Mouse (Mus musculus) embryonic fibroblast, embryonic 13.5 days (primary cell): ENCODE measurements at regions not wholly inside any gene's neighbourhood (a gene's known extent, or its start where the extent isn't known, plus 50 kb on each side); places are given as distances from the start of the nearest gene placed in this dataset.

Experiments used
- H3K27ac ChIP-seq: 2 replicates; pipeline ENCODE4 v1.5.1; 2012; ENCODE audit warnings: low read length, control low read depth, inconsistent platforms; ENCODE audit not compliant: insufficient read depth
- H3K4me1 ChIP-seq: 2 replicates; pipeline ENCODE4 v1.6.1; 2011; ENCODE audit warnings: low read length; ENCODE audit not compliant: control insufficient read depth, insufficient read depth
- H3K4me3 ChIP-seq: 2 replicates; pipeline ENCODE4 v1.5.1; 2011; ENCODE audit warnings: mild to moderate bottlenecking, control low read depth, low read length; ENCODE audit not compliant: insufficient read depth
- CTCF ChIP-seq: IDR thresholded peaks from 2 replicates; pipeline ENCODE4 v1.5.1; 2011; ENCODE audit warnings: mild to moderate bottlenecking, control low read depth, low read length, moderate library complexity, borderline replicate concordance; ENCODE audit not compliant: insufficient read depth
- POLR2A ChIP-seq: IDR thresholded peaks from 2 replicates; pipeline ENCODE4 v1.6.1; 2011; ENCODE audit warnings: low read depth, mild to moderate bottlenecking, control low read depth, low read length, moderate library complexity

DNA sequence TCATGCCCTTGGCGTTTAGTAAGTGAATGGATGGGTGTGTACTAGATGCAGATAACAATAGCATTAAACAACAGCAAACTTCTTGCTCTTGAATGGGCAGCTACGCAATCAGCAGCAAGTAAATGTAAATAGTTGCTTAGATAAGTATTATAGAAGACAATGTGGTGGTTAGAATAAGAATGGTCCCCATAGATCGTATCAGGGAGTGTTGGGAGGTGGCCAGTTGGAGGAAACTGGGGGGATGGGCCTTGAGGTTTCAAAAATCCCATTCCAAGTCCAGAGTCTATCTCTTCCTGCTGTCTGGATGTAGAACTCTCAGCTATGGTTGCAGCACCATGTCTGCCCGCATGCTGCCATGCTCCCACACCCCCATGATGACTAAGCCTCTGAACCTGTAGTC, 88.0 kb upstream of the Ankrd28 start:
- Histone ChIP-seq H3K4me3 (no peak overlapping the region), H3K4me1 (no peaks in the 10 kb centered on the region), H3K27ac (no peak overlapping the region)
- TF ChIP-seq CTCF: no peak
- TF ChIP-seq POLR2A: no peak

DNA sequence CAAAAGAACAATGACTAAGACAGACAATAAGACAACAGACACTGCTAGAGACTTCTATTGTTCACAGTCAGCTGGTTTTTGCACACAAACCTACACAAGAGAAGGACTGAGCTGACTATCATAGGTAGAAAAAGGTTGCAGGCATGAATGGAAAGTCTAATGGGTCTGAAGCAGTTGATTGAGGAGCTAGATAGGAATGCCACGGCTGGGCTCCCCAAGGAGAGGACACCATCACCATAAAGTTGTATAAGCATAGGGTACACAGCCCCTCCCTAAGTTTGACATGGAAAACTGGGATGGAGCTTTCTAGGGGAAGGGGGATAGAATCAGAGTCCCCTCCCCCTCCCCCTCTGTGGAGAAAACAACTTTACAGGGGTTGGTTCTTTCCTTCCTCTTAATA, 88.5 kb upstream of the Ankrd28 start:
- Histone ChIP-seq H3K4me1 (no peaks in the 10 kb centered on the region), H3K27ac (no peak overlapping the region), H3K4me3 (no peak overlapping the region)
- TF ChIP-seq CTCF (no peak), POLR2A (no peak)

DNA sequence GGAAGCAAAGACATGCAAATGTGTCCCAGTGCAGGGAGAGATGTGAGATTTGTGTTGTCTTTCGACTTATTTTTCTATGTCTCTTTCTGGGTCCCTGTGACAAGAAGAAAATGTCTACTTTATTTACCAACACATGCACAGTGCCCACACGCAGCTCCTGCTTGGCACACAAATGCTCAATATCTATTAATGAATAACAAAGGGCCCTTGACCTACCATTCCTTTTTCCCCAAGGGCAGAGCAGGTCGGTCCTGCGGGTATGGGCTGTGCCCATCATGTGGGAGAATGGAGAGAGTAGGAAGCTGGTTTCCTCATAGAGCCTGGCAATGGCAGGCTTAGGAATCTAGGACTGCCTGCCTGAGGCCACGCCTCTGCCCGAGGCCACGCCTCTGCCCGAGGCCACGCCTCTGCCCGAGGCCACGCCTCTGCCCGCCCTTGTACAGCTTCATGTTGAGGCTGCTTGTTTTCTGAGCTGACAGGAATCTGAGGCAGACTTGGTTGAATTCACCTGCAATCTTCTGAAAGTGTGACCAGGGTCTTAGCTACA, 98.8 kb upstream of the Ankrd28 start:
- H3K4me1 ChIP-seq: peaks cover 10% of the 10 kb centered on the region
- TF ChIP-seq CTCF: no peak
- no peak for TF ChIP-seq POLR2A
- H3K4me3 ChIP-seq: no peak overlapping the region
- H3K27ac ChIP-seq: no peak overlapping the region

DNA sequence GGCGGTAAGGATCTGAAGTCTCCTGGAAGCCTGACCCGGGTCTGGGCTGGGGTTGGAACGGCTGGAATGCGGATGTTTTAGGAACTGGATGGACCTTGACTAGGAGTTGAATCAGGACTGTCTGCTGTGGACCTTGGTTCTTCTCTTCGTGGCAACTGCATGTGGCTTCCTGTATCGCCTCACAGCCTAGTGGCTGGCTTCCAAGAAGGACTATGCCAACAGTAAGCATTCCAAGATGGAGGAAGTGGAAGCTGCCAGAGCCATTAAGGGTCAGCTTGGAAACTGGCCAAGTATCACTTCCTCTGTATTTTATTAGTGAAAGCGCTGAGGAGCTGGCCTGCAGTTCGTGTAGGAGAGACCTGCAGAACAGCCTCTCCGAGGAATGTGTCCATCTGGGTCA, 98.4 kb upstream of the Galnt15 start:
- H3K27ac ChIP-seq: no peak overlapping the region; the same call in 1 of the 2 replicates

DNA sequence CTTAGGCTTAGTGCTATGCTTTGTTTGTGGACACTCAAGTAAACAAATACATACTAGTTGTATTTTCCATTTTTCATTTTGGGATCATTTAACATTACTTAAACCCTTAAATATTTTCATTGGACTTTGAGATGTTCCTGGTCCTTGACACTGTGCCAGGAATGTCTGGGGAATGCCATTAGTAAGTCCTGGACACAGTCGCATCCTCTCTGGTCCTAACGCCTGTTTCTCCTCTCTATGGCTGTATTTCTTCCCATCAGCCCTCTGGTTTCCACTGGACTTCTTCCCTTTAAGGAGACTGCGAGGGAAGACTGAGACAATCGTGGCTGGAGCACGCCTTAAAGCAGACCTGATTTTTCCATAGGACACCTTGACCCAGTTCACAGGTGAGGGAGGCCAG, 96.8 kb upstream of the Galnt15 start:
- TF ChIP-seq CTCF (no peak), POLR2A (no peak)
- peaks cover 14% of the 10 kb centered on the region for H3K4me1 ChIP-seq
- no peak overlapping the region for H3K4me3 ChIP-seq
- H3K27ac ChIP-seq: no peak overlapping the region

More for the DNA sequence above, 98.4 kb upstream of the Galnt15 start:
- TF ChIP-seq POLR2A (no peak), CTCF (no peak)
- Histone ChIP-seq H3K4me1 (peaks cover 14% of the 10 kb centered on the region), H3K4me3 (no peak overlapping the region)

DNA sequence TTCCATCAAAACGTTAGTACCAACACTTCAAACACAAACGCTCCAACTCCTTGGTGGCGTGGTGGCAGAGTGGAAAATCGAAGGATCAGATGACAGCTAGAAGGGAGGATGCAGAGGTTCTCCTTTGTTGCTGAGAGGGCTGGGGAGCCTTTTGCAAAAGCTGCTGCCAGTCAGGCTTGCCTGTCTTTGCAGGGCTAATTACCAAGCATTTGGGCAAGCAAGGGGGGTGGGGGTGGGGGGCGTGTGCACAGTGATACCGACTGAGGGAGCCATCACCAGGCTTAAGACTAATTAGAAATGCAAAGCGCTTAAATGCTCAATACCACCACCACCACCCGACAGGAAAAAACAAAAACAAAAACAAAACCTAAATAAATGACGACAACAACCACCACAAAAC, 95.3 kb upstream of the Galnt15 start:
- Histone ChIP-seq H3K4me3 (no peak overlapping the region), H3K27ac (no peak overlapping the region), H3K4me1 (peaks cover 14% of the 10 kb centered on the region)
- TF ChIP-seq POLR2A: no peak
- TF ChIP-seq CTCF: no peak

DNA sequence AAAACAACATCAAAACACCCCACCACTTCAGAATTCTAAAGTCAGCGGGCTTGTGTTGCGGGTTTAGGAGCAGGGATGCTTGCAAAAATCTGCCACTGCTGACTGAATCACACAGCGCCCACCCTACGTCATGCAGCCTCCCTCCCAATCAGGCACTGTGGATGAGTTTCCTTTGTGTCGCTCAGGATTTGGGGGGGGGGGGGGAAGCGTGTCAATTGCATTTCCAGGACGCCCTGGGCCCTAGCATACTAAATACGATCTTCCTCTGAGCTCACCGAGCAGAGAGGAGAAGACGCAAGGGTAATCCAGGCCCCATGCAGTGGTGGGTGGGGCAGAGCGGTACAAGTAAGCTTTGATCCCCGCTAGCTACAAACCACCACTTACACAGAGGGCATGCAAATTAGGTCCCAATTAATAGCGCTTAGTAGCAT, 94.9 kb upstream of the Galnt15 start:
- Histone ChIP-seq H3K4me1 (peaks cover 14% of the 10 kb centered on the region), H3K4me3 (no peak overlapping the region), H3K27ac (no peak overlapping the region)
- TF ChIP-seq CTCF (no peak), POLR2A (no peak)

DNA sequence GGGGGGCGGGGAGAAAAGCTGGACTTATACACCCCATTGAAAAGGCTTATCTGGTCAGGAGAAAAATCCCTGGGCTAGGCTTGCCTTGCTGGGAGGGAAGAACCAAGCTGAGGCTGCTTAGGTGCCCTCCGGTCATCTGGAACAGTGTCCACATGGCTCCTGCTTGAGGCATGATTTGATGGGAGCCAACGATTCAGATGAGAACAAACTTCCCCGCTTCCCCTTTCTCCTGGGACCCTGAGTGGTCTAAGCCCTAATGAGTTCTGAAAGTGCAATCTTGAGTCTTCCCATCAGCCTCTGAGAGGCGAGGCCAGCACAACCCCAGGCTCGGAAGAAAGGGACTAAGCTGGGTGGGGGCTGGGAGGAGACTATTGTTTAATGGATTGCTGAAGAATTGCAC, 94.5 kb upstream of the Galnt15 start:
- Histone ChIP-seq H3K4me1 (peaks cover 14% of the 10 kb centered on the region), H3K4me3 (no peak overlapping the region), H3K27ac (no peak overlapping the region)
- TF ChIP-seq CTCF (no peak), POLR2A (no peak)

DNA sequence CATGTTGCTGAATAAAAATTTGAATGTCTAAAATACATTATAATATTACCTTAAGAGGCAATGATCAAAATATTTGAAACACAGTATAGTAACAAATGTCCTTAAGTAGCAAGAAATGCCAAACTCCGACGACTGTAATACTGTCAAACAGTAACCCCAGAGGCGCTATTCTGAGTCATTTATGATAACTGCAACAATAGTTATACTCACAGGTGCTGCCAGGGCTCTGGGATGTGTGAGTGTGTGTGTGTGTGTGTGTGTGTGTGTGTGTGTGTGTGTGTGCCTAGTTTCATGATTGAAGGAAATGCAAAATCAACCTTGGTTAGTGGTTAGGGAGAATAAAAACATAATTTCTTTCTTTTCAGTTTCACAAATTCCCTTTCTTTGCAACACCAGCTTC, 94.0 kb upstream of the Galnt15 start:
- TF ChIP-seq POLR2A (no peak), CTCF (no peak)
- Histone ChIP-seq H3K4me3 (no peak overlapping the region), H3K27ac (no peak overlapping the region), H3K4me1 (peaks cover 14% of the 10 kb centered on the region)

DNA sequence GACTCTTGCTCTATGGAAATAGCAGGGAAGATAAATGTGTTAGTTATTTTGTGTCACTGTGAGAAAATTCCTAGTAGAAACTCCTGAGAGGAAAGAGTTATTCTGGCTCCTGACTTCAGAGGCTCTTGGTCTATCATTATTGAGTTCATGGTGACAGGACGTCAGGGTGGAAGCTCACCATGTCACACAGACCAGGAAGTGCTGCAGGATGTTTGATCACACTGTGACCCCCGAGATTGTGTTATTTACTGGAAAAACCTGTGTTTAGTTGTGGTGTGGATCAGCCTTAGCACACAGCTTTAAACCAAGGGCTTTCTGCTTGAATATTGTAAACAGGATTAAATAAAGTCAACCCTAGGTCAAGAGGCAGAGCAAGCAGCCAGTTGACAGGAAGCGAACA, 93.4 kb upstream of the Galnt15 start:
- no peak overlapping the region for H3K4me3 ChIP-seq
- H3K4me1 ChIP-seq: peaks cover 10% of the 10 kb centered on the region
- H3K27ac ChIP-seq: no peak overlapping the region
- TF ChIP-seq CTCF (no peak), POLR2A (no peak)

DNA sequence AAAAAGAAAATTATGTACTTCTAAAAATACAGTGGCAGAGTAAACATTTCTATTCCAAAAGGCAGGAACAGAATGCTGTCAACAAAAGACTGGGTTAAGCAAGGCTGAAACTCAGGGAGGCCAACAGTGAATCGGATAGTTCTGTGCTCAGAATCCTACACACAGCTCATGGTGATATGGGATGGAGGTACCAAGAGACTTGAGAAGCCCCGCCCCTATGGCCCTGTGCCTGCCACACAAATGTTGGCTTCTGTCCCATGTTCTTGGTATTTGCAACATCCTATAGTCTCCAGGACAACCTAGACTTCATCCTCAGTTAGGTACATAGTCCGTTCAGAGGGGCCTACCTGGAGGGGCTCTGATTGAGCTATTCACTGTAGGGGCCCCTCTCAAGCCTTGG, 92.2 kb upstream of the Galnt15 start:
- H3K4me3 ChIP-seq: no peak overlapping the region
- no peak overlapping the region for H3K27ac ChIP-seq
- H3K4me1 ChIP-seq: peaks cover 6% of the 10 kb centered on the region; the same call in 1 of the 2 replicates
- TF ChIP-seq CTCF (no peak), POLR2A (no peak)
